Mouse (Mus musculus) retina, postnatal 7 days (tissue): ENCODE results near the gene Olfr1293-ps.

Experiments used
- DNase-seq: peaks from one replicate; pipeline ENCODE4 v3.0.0-alpha.2; 2012; ENCODE audit warnings: low read depth, low spot score

Gene Olfr1293-ps

GRCm38 (mm10) chr2:111524903-111525302, at the start of gene Olfr1293-ps:
TSS of gene Olfr1293-ps (plus strand) at chr2:111525203.
- no peak for DNase-seq

DNA sequence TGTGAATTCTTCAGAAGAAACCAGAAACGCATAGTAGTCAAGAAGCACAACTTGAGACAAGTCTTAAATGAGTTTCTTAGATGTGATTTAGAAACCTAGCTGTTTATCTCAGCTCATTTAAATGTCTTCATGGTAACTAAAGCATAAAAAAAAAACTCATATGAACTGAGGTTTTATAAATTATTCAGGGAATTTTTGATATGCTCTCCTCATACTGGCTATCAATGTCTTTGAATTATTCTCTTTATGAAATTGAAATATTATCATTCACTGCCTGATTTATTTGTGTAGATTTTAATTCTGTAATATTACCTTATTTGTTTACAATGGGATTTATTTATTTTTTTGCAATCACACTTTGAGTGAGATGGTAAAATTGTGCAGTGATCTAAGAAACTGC, 44.5 kb upstream of the Olfr1293-ps start, which contains the start of gene Olfr1289:
Gene Olfr1289, plus strand, starts transcription at position 301 of the 400 bp plus-strand sequence.
- no peak for DNase-seq

DNA sequence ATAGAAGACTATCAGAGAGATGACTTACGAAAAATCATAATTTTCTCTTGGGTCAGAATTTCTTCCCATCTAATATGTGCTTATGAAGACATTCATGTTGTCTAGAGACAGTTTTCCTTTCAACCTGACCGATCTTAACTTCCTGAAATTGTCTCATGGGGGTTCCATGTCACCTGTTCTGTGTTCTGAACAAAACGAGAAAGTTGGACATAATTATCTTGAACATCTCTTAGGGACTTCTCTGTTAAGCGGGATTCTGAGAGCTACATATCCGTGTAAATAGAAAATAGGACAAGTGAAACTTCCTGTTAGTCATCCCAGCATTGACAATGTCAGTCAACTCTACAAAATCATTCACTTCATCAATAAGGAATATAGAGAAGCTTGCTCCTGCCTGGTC, 31.3 kb upstream of the Olfr1293-ps start, which contains the start of gene Olfr1290:
Gene Olfr1290, minus strand, starts transcription at position 101 of the 400 bp plus-strand sequence.
- DNase-seq = no peak

GRCm38 (mm10) chr2:111496880-111497279, 28.1 kb upstream of the Olfr1293-ps start, which contains the start of gene Olfr1291-ps1:
TSS of gene Olfr1291-ps1 (plus strand) at chr2:111497180.
- no peak for DNase-seq

GRCm38 (mm10) chr2:111517451-111517850, 7.6 kb upstream of the Olfr1293-ps start:
- DNase-seq = no peak

- DNase-seq = no peak
These were observed 15.2 kb downstream of the Olfr1293-ps start, which contains the start of gene Olfr1294 for GRCm38 (mm10) chr2:111540191-111540590. TSS of gene Olfr1294 (minus strand) at chr2:111540291.

DNA sequence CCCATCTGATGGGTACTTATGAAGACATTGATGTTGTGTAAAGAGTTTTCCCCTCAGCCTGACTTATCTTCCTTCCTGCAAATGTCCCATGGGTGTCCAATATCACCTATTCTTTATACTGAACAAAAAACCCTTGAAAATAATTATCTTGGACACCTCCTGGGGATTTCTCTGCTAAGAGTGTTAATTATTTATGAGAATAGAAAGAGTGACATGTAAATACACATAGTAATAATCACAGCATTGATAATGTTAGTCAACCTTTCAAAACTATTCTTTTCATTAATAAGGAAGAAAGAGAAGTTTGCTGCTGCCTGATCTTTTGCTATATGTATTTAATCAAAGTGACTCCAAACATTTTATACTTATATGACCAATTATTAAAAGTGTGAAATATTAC, 44.6 kb downstream of the Olfr1293-ps start, which contains the start of gene Olfr1295:
Gene Olfr1295, minus strand, starts transcription at position 101 of the 400 bp plus-strand sequence.
- DNase-seq = no peak
